Mouse (Mus musculus) c-Kit-positive CD71-positive TER-119-negative erythroid progenitor cells, embryonic 14.5 days (primary cell): ENCODE measurements at regions not wholly inside any gene's neighbourhood (a gene's known extent, or its start where the extent isn't known, plus 50 kb on each side); places are given as distances from the start of the nearest gene placed in this dataset.

Source experiments
- DNase-seq: peaks from one replicate; pipeline ENCODE4 v3.0.0-alpha.2; 2013; ENCODE audit warnings: low read depth

DNA sequence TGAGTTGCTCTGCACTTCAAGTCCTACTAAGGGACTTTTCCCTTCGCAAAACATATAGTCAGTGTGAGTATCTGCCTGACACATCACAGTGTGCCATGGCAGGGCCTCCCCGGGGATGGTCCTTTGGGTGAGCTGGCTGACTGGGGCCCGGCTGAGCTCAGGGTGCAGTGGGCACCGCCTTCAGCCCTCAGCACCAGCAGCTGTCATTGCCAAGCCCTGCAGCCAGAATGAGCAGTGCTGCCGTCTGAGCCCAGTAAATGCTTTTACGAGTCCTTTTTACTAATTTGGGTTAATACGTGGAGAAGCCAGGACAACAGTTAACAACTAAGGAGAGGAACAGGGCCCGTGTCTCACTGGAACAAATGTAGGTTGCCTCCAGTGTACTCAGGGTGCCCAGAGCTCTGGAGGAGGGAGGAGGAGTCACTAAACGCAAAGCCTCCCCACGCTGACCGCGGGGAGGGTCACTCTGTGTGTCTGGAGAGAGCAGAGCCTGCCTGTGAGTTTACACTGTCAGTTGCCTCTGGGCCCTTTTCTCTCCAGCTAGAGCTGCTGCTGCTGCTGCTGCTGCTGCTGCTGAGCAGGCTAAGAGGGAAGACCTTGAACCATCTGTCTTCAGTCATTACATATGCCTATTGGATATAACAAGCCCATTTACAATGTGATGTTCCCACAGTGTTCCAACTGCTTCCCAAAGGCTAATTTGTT, 60.1 kb upstream of the Vps8 start:
- no peak for DNase-seq

DNA sequence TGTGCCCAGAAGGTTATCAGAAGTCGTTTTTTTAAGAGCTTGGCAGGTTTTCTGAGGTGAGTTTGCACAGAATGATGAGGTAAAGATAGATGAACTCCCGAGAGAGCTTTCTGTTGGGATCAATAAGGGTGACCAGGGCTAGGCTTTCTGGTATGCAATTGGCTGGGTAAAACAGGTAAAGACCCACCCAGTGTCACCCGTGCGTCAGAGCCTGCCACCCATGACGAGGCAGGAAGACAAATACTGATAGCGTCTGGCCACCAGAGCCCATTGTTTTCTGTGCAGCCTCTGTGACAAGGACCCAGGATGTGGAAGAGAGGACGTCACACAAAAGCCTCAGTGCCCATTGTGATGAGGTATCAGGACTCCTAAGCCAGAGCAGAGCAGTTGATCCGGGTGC, 58.0 kb upstream of the Vps8 start:
- DNase-seq: no peak

DNA sequence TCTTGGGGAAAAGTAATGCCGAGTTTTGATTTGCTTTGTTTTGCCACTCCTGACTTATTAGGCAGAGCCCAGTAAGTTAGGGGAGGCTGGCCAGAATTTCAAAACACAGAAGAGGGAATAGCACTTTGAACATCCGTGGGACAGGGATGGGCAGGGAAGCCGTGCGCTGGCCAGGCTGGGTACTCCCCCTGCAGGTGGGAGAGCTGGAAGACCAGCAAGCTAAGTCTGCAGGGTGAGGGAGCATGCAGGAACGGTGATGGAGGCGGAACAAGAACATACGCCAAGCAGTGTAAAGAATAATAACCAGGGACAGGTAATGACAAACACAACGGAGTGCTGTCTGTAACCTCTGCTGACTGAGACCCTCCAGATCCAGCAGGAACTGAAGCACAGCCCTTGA, 55.5 kb upstream of the Vps8 start:
- no peak for DNase-seq

DNA sequence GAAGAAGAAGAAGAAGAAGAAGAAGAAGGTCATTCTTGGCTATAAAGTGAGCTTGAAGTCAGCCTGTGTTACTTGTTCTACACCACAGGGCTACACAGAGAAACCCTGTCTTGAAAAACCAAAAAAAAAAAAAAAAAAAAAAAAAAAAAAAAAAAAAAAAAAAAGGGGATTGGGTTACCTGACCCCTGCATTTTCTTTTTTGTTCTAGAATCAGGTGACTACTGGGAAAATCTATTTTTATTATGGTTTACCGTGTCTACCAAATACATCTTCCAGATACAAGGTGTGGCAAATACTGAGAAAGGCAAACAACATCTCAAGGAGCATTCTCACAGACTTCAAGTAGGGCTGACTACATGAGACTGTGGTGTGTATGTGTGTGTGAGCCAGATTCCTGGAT, 54.1 kb upstream of the Vps8 start:
- no peak for DNase-seq

DNA sequence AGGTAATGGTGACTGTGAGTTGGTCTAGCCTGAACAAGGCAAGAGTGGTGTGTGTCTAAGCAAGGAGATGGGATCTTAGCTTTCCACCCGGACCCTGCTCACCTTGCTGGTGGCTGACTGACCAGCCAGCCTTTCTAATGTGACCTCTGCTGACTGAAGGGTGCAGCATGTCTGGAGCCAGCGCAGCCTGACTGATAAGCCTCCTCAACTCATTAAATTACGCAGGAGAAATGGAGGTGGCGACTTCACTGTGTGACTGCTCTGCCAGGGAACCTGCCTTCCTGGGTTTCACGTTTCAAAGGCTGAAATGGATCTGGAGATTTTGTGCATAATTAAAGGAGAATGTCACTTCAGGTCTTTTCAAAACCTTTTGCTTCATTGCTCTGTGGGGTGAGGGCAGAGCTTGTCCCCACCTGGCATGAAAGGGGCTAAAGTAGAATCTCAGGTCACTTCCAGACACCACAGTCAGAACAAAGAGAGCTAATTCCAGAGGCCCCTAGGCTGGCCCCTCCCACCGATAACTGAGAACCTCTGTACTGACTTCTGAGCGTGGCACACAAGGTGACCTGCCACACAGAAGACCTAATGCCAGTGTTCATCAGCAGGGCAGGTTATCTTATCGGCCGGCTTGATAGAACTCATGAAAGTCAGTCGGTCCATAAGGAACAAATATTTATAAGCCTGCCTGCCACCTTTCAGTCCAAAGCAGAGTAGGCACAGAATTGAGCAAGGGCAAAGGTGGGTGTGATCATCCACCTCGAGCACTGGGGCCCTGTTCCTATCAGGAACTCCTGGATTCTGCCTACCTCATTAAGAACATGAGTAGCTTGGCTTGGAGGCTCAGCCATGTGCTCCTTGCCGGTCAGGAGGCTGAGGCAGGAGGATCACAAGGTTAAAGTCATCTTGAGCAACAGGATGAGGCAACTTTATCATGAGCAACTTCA, 53.1 kb upstream of the Vps8 start:
- DNase-seq: no peak
